Mouse (Mus musculus) CH12.LX (cell line): ENCODE measurements around the gene Ap1s2. TPM values are rescaled to one million over a fixed set of nuclear protein-coding genes. Genes with fewer than 3 reads are reported as not detected.
A peak's percentile ranks its signal among the peaks of the same experiment; 100 is the strongest.

Source experiments
- DNase-seq: peaks from one replicate; pipeline ENCODE4 v3.0.0-alpha.2; 2013; ENCODE audit errors: extremely low read depth
- H3K27ac ChIP-seq: 2 replicates; pipeline ENCODE4 v1.5.1; 2012; ENCODE audit warnings: low read depth, mild to moderate bottlenecking, control low read depth, moderate library complexity; ENCODE audit not compliant: insufficient read depth
- H3K27me3 ChIP-seq: replicated peaks from 2 replicates; pipeline ENCODE3; 2012; ENCODE audit warnings: inconsistent platforms
- H3K36me3 ChIP-seq, 2 experiments: replicated peaks in 1 of 2; 2 replicates each; pipeline versions ENCODE3 to v1.6.1; 2012; ENCODE audit warnings: inconsistent platforms in 1 of 2, low read length in 1 of 2, mild to moderate bottlenecking in 1 of 2, mixed read lengths in 1 of 2, moderate library complexity in 1 of 2; ENCODE audit not compliant: control insufficient read depth in 1 of 2, insufficient read depth in 1 of 2
- H3K4me1 ChIP-seq, 2 experiments: 2 replicates each; pipeline ENCODE4 v1.6.1; 2012; ENCODE audit warnings: inconsistent platforms in 1 of 2, moderate library complexity in 1 of 2; ENCODE audit not compliant: insufficient read depth in 2 of 2, control insufficient read depth in 1 of 2
- H3K4me2 ChIP-seq: 2 replicates; pipeline ENCODE4 v1.6.1; 2012; ENCODE audit warnings: low read depth, mild to moderate bottlenecking, control low read depth; ENCODE audit not compliant: poor library complexity, insufficient read depth, severe bottlenecking
- H3K4me3 ChIP-seq, 3 experiments: fragments of 150-350 bp in 1 of 3; sonication (generic) in 1 of 3; replicated peaks in 1 of 3; 2 replicates each; pipeline versions ENCODE3 to v1.5.1; 2011 to 2012; ENCODE audit warnings: low read depth in 2 of 3, low read length in 2 of 3, mild to moderate bottlenecking in 2 of 3, moderate library complexity in 2 of 3, control low read depth in 1 of 3, improper control_type of control experiment in 1 of 3, inconsistent platforms in 1 of 3, mixed read lengths in 1 of 3; ENCODE audit not compliant: poor library complexity in 1 of 3
- H3K79me2 ChIP-seq: replicated peaks from 2 replicates; pipeline ENCODE4 v1.6.1; 2012; ENCODE audit warnings: mild to moderate bottlenecking, moderate library complexity; ENCODE audit not compliant: control insufficient read depth, poor library complexity, insufficient read depth, severe bottlenecking; ENCODE audit errors: extremely low read depth
- H3K9ac ChIP-seq: 2 replicates; pipeline ENCODE4 v1.6.1; 2012; ENCODE audit warnings: low read depth, mild to moderate bottlenecking, control low read depth, moderate library complexity; ENCODE audit not compliant: insufficient read depth
- H3K9me3 ChIP-seq: replicated peaks from 2 replicates; pipeline ENCODE3; 2012; ENCODE audit warnings: low read length, inconsistent platforms, mixed read lengths
- BHLHE40 ChIP-seq: IDR thresholded peaks from 2 replicates; pipeline ENCODE4 v1.6.1; 2011; ENCODE audit warnings: mild to moderate bottlenecking, low read depth, low read length, improper control_type of control experiment
- CTCF ChIP-seq, 2 experiments: IDR thresholded peaks in 1 of 2; conservative IDR thresholded peaks in 1 of 2; 2 replicates each; pipeline ENCODE4 v1.5.1; 2011 to 2012; ENCODE audit warnings: low read depth in 2 of 2, low read length in 2 of 2, improper control_type of control experiment in 1 of 2, inconsistent platforms in 1 of 2, mild to moderate bottlenecking in 1 of 2, moderate library complexity in 1 of 2
- EP300 ChIP-seq: IDR thresholded peaks from 2 replicates; pipeline ENCODE4 v1.6.1; 2011; ENCODE audit warnings: low read length, improper control_type of control experiment
- ETS1 ChIP-seq: conservative IDR thresholded peaks from 2 replicates; pipeline ENCODE4 v1.6.1; 2012; ENCODE audit warnings: low read depth, mild to moderate bottlenecking, inconsistent platforms, low read length, improper control_type of control experiment, moderate library complexity
- IRF4 ChIP-seq: IDR thresholded peaks from 2 replicates; pipeline ENCODE4 v1.6.1; 2014; ENCODE audit warnings: low read depth, mild to moderate bottlenecking, inconsistent platforms, low read length, improper control_type of control experiment
- JUN ChIP-seq: IDR thresholded peaks from 2 replicates; pipeline ENCODE4 v1.6.1; 2011; ENCODE audit warnings: low read depth, mild to moderate bottlenecking, low read length, improper control_type of control experiment, moderate library complexity; ENCODE audit not compliant: insufficient read depth
- JUND ChIP-seq: conservative IDR thresholded peaks from 2 replicates; pipeline ENCODE4 v1.6.1; 2011; ENCODE audit warnings: low read depth, low read length, improper control_type of control experiment
- MAZ ChIP-seq: IDR thresholded peaks from 2 replicates; pipeline ENCODE4 v1.6.1; 2012; ENCODE audit warnings: low read depth, mild to moderate bottlenecking, inconsistent platforms, low read length, improper control_type of control experiment, moderate library complexity
- MEF2A ChIP-seq: IDR thresholded peaks from 2 replicates; pipeline ENCODE4 v1.6.1; 2014; ENCODE audit warnings: low read depth, mild to moderate bottlenecking, inconsistent platforms, low read length, improper control_type of control experiment, borderline replicate concordance
- NELFE ChIP-seq: IDR thresholded peaks from 2 replicates; pipeline ENCODE4 v1.6.1; 2011; ENCODE audit warnings: low read depth, low read length, improper control_type of control experiment
- POLR2AphosphoS2 ChIP-seq: IDR thresholded peaks from 2 replicates; pipeline ENCODE4 v1.6.1; 2011; ENCODE audit warnings: low read depth, low read length, improper control_type of control experiment
- TBP ChIP-seq: conservative IDR thresholded peaks from 2 replicates; pipeline ENCODE4 v1.6.1; 2011; ENCODE audit warnings: low read depth, low read length, improper control_type of control experiment
- TCF12 ChIP-seq: IDR thresholded peaks from 2 replicates; pipeline ENCODE4 v1.6.1; 2014; ENCODE audit warnings: low read depth, mild to moderate bottlenecking, inconsistent platforms, low read length, improper control_type of control experiment
- USF1 ChIP-seq: IDR thresholded peaks from 2 replicates; pipeline ENCODE4 v1.6.1; 2014; ENCODE audit warnings: low read depth, mild to moderate bottlenecking, inconsistent platforms, low read length, improper control_type of control experiment
- USF2 ChIP-seq: conservative IDR thresholded peaks from 2 replicates; pipeline ENCODE4 v1.6.1; 2011; ENCODE audit warnings: low read depth, low read length, improper control_type of control experiment
- ZMIZ1 ChIP-seq: IDR thresholded peaks from 2 replicates; pipeline ENCODE4 v1.6.1; 2012; ENCODE audit warnings: low read depth, mild to moderate bottlenecking, inconsistent platforms, low read length, improper control_type of control experiment
- ZNF384 ChIP-seq: IDR thresholded peaks from 2 replicates; pipeline ENCODE4 v1.6.1; 2012; ENCODE audit warnings: low read depth, low read length, improper control_type of control experiment, inconsistent platforms
- dilution Hi-C: fragments of 300-500 bp; cut with MboI; formaldehyde crosslinking; loops from 2 replicates; pipeline ENCODE4 v1.14.3; 2020; ENCODE audit warnings: low sequenced_read_pairs; ENCODE audit not compliant: extremely low pct_unique_long_range_greater_than_20kb, extremely low pct_ligation_motif_present
- in situ Hi-C: fragments of 300-500 bp; cut with MboI; formaldehyde crosslinking; loops from 3 replicates; pipeline ENCODE4 v1.14.3; 2019; ENCODE audit warnings: low sequenced_read_pairs, low pct_ligation_motif_present, low pct_unique_long_range_greater_than_20kb, mixed read lengths
- polyA plus RNA-seq: library from polyadenylated mRNA; unstranded; fragments of >175 nt; gene quantifications from 2 replicates; pipeline ENCODE4 v1.2.1, GENCODE M21; 2012; ENCODE audit warnings: low read depth; ENCODE audit not compliant: insufficient read length
- total RNA-seq, 2 experiments: library from RNA; depleted of rRNA; stranded (reverse); fragments of 300-350 nt in 1 of 2; fragments of >200 nt in 1 of 2; gene quantifications; 2 replicates each; pipeline ENCODE4 v1.2.3; 2012 to 2014

Ap1s2 gene
- total and polyA plus RNA-seq, 3 experiments, result 4.3 to 12.3 (median 8.9) TPM

GRCm38 (mm10) chrX:163908337-163909250 is at the start of gene Ap1s2 (continued):
- no peak for TF ChIP-seq TBP

GRCm38 (mm10) chrX:163867711-163868379 is 41.0 kb upstream of the Ap1s2 start:
- H3K9me3 ChIP-seq, result no peaks in the 10 kb centered on the region
- no peaks in the 10 kb centered on the region for H3K27me3 ChIP-seq
- in situ Hi-C loops, result no loop called here
- H3K9ac ChIP-seq, result no peak overlapping the region
- H3K4me2 ChIP-seq, result no peak overlapping the region
- dilution Hi-C loops, result no loop called here
- TF ChIP-seq ZNF384 (0 out of 2 replicates have a peak, but pooled peaks have one; percentile 40), NELFE (no peak), CTCF (conservative IDR thresholded peaks at IDR 0.05 in 1 of 2, IDR thresholded peaks at IDR 0.05 in 1 of 2; ENCODE audit: low read depth in 2 of 2, low read length in 2 of 2) (no peak)
- H3K79me2 ChIP-seq, result no peaks in the 10 kb centered on the region
- no peak overlapping the region for H3K27ac ChIP-seq
- H3K36me3 ChIP-seq, result no peaks in the 10 kb centered on the region
- DNase-seq, result no peak
- peaks cover 5 to 16% of the 10 kb centered on the region in 2 experiments; a peak in 3 of 4 replicates for H3K4me1 ChIP-seq
- no peak overlapping the region for H3K4me3 ChIP-seq

GRCm38 (mm10) chrX:163868659-163869278 is 40.0 kb upstream of the Ap1s2 start:
- TF ChIP-seq EP300, result peak; percentile 81
- TF ChIP-seq USF2, result no peak
- TF ChIP-seq POLR2AphosphoS2, result no peak
- peak; percentile 85 for TF ChIP-seq BHLHE40
- 0 out of 2 replicates have a peak, but pooled peaks have one; percentile 12 for TF ChIP-seq TCF12
- peak; percentile 56 for TF ChIP-seq JUN
- no peak for TF ChIP-seq ZMIZ1
- TF ChIP-seq USF1, result peak; percentile 21; the same call in 1 of the 2 replicates
- TF ChIP-seq IRF4, result peak; percentile 89
- TF ChIP-seq ETS1, result 0 out of 2 replicates have a peak, but pooled peaks have one; percentile 31
- peak; percentile 78 for TF ChIP-seq JUND
- TF ChIP-seq TBP, result no peak
- no peak for TF ChIP-seq MAZ
- TF ChIP-seq MEF2A, result 0 out of 2 replicates have a peak, but pooled peaks have one; percentile 18
- H3K27me3 ChIP-seq, result no peaks in the 10 kb centered on the region
- no peak overlapping the region for H3K27ac ChIP-seq
- in situ Hi-C loops, result no loop called here
- peak; percentile 61 for DNase-seq
- no peaks in the 10 kb centered on the region for H3K9me3 ChIP-seq
- peak overlapping the region in 1 of 3 experiments; percentile 21 for H3K4me3 ChIP-seq
- H3K36me3 ChIP-seq, result no peaks in the 10 kb centered on the region
- dilution Hi-C loops, result no loop called here
- no peak overlapping the region for H3K9ac ChIP-seq
- H3K4me2 ChIP-seq, result peak overlapping the region; percentile 87; the same call in 1 of the 2 replicates
- no peaks in the 10 kb centered on the region for H3K79me2 ChIP-seq
- peaks cover 5 to 16% of the 10 kb centered on the region in 2 experiments; a peak in 3 of 4 replicates for H3K4me1 ChIP-seq
